ENCODE assay signal across 25 mouse cellular contexts in genomic region chr12:75339894-75340293, GRCm38 (mm10).
"Had no signal": no experiment of that assay in that cellular context is flagged by ENCODE, and none has a peak within 500 bp of the region (broad histone marks: within the 10 kb centered on the region; RNA-seq: fewer than 3 reads in every experiment).

No protein-coding gene starts in this region.

- ATAC-seq: hindbrain, embryonic 16.5 days; inflammation-experienced regulatory T-cells, adult 6 months; intestine, embryonic 15.5 days; intestine, postnatal 0 days; liver, embryonic 12.5 days had no signal

- H3K4me3 ChIP-seq: heart, adult 2 months; heart, embryonic 12.5 days; hindbrain, embryonic 10.5 days; hindbrain, embryonic 12.5 days; intestine, embryonic 15.5 days; layer of hippocampus, adult 2 months; limb, embryonic 13.5 days; limb, embryonic 15.5 days; liver, embryonic 12.5 days had no signal

- H3K27ac ChIP-seq: heart, adult 2 months; hindbrain, embryonic 10.5 days; hindbrain, embryonic 12.5 days; hindbrain, embryonic 14.5 days; intestine, embryonic 15.5 days; layer of hippocampus, adult 2 months; limb, embryonic 13.5 days; limb, embryonic 15.5 days; liver, embryonic 12.5 days; liver, embryonic 14.5 days had no signal

- DNase-seq: gastrocnemius, postnatal 10 days; gastrocnemius, postnatal 36 days; heart, postnatal 10 days; heart, postnatal 4 days; kidney, adult 18-20 months; kidney, adult 8-10 months; kidney, postnatal 10 days; kidney, postnatal 25 days; kidney, postnatal 4 days; layer of hippocampus, postnatal 36 days; left cerebral cortex, postnatal 4 days had no signal
